Mouse (Mus musculus) embryonic fibroblast, embryonic 13.5 days (primary cell): ENCODE measurements at regions not wholly inside any gene's neighbourhood (a gene's known extent, or its start where the extent isn't known, plus 50 kb on each side); places are given as distances from the start of the nearest gene placed in this dataset.

Source experiments
- CTCF ChIP-seq: IDR thresholded peaks from 2 replicates; pipeline ENCODE4 v1.5.1; 2011; ENCODE audit warnings: mild to moderate bottlenecking, control low read depth, low read length, moderate library complexity, borderline replicate concordance; ENCODE audit not compliant: insufficient read depth
- POLR2A ChIP-seq: IDR thresholded peaks from 2 replicates; pipeline ENCODE4 v1.6.1; 2011; ENCODE audit warnings: low read depth, mild to moderate bottlenecking, control low read depth, low read length, moderate library complexity

DNA sequence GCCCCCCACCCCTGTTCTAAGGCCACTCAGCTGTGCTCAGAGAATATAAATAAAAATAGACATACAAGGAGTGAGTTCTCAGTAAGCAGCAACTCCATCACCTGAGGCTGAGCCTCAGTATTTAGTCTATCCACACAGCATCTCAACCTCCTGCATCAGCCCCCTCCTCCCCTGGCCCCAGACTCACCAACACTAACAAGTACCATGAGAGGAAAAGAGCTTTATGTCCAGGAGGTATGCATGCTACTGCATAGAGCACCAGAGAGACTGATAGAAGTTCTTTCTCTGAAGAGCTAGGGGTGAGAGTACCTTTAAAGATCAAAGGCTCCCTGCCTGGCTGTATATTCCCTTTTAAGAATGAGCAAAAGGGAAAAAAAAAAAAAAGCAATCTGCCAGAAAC, 100.3 kb upstream of the Arhgap20 start:
- TF ChIP-seq POLR2A (no peak), CTCF (no peak)
